Mouse (Mus musculus) left cerebral cortex, adult 8-10 months (tissue): Measurements from ENCODE around the gene Rabep2. TPM values are rescaled to one million over a fixed set of nuclear protein-coding genes. Genes with fewer than 3 reads are reported as not detected.
"Not testable (repeated sequence)": the region's sequence is repeated elsewhere in the genome, so short reads cannot be mapped to it uniquely, and the experiment has no call there.

Experiments
- DNase-seq, 2 experiments: peaks; one replicate each; pipeline ENCODE4 v3.0.0; 2022; ENCODE audit warnings: low spot score in 2 of 2
- total RNA-seq, 4 experiments: library from RNA; stranded (reverse); gene quantifications; 2 replicates each; pipeline ENCODE4 v1.2.4; 2022

Gene Rabep2
- 10 to 100 TPM; 12.0 to 16.0 (median 13.7) TPM for total RNA-seq

- peak; percentile 88 to 98 for DNase-seq
These were observed at the start of gene Rabep2 for GRCm38 (mm10) chr7:126428631-126429502. Gene Rabep2 (plus strand): TSS chr7:126428759.

GRCm38 (mm10) chr7:126383565-126383964, 45.0 kb upstream of the Rabep2 start:
- DNase-seq, result no peak

- DNase-seq, result no peak
These were observed 40.4 kb upstream of the Rabep2 start for GRCm38 (mm10) chr7:126388185-126388584.

GRCm38 (mm10) chr7:126392086-126392884, 36.3 kb upstream of the Rabep2 start:
- not testable (repeated sequence) for DNase-seq

GRCm38 (mm10) chr7:126396298-126397119, 32.0 kb upstream of the Rabep2 start, which contains the start of gene Nfatc2ip:
Gene Nfatc2ip (minus strand): TSS chr7:126396737.
- peak; percentile 96 to 99 for DNase-seq

- DNase-seq, result no peak
These were observed 31.3 kb upstream of the Rabep2 start for GRCm38 (mm10) chr7:126397221-126397620.

- no peak for DNase-seq
These were observed 30.7 kb upstream of the Rabep2 start for GRCm38 (mm10) chr7:126397822-126398221.

GRCm38 (mm10) chr7:126399548-126399947, 29.0 kb upstream of the Rabep2 start:
- DNase-seq, result peak; percentile 19 to 48

- DNase-seq, result not testable (repeated sequence)
These were observed 26.0 kb upstream of the Rabep2 start for GRCm38 (mm10) chr7:126402518-126402917.

GRCm38 (mm10) chr7:126408686-126409085, 19.9 kb upstream of the Rabep2 start:
- DNase-seq, result no peak

- DNase-seq, result no peak
These were observed 17.5 kb upstream of the Rabep2 start for GRCm38 (mm10) chr7:126411061-126411460.

GRCm38 (mm10) chr7:126414725-126415124, 13.8 kb upstream of the Rabep2 start, which contains the start of gene Cd19:
Gene Cd19 (minus strand): TSS chr7:126414889.
- no peak for DNase-seq

GRCm38 (mm10) chr7:126416615-126417014, 11.9 kb upstream of the Rabep2 start:
- DNase-seq, result no peak

GRCm38 (mm10) chr7:126417045-126417444, 11.5 kb upstream of the Rabep2 start:
- no peak for DNase-seq

GRCm38 (mm10) chr7:126417606-126418005, 11.0 kb upstream of the Rabep2 start:
- no peak for DNase-seq

- no peak for DNase-seq
These were observed 10.1 kb upstream of the Rabep2 start for GRCm38 (mm10) chr7:126418496-126418895.

GRCm38 (mm10) chr7:126421756-126422155, 6.8 kb upstream of the Rabep2 start:
- no peak for DNase-seq

- DNase-seq, result no peak
These were observed 4.4 kb upstream of the Rabep2 start for GRCm38 (mm10) chr7:126424161-126424560.

GRCm38 (mm10) chr7:126427323-126427860, 1.2 kb upstream of the Rabep2 start:
- DNase-seq, result no peak

- DNase-seq, result no peak
These were observed 405 bp upstream of the Rabep2 start for GRCm38 (mm10) chr7:126428154-126428553.

- peak in 1 of 2 experiments; percentile 4 for DNase-seq
These were observed 942 bp downstream of the Rabep2 start for GRCm38 (mm10) chr7:126429503-126429898.
